Mouse (Mus musculus) limb, embryonic 14.5 days (tissue): ENCODE results near the gene B3galt4. TPM values are rescaled to one million over a fixed set of nuclear protein-coding genes. Genes with fewer than 3 reads are reported as not detected.
A peak's percentile ranks its signal among the peaks of the same experiment; 100 is the strongest.

ENCODE experiments used
- ATAC-seq: fragments of 200-750 bp; cut with Nextera tagmentation; 2 replicates; pipeline ENCODE4 v1.8.0; 2017; ENCODE audit warnings: low read depth, moderate number of reproducible peaks, moderate TSS enrichment; ENCODE audit not compliant: low FRiP score
- DNase-seq: peaks from one replicate; pipeline ENCODE4 v3.0.0-alpha.2; 2015; ENCODE audit warnings: low spot score
- H3K27ac ChIP-seq: fragments of 300-500 bp; sonication (generic); replicated peaks from 2 replicates; pipeline ENCODE4 v1.5.1; 2014; ENCODE audit warnings: low read depth, mild to moderate bottlenecking, low read length, moderate library complexity, mixed read lengths
- H3K27me3 ChIP-seq: fragments of 300-500 bp; sonication (generic); 2 replicates; pipeline ENCODE4 v1.6.1; 2014; ENCODE audit warnings: low read length, mixed read lengths; ENCODE audit not compliant: control insufficient read depth, insufficient read depth
- H3K36me3 ChIP-seq: fragments of 300-500 bp; sonication (generic); 2 replicates; pipeline ENCODE4 v1.6.1; 2014; ENCODE audit warnings: mild to moderate bottlenecking, low read length, moderate library complexity, mixed read lengths; ENCODE audit not compliant: control insufficient read depth, insufficient read depth
- H3K4me1 ChIP-seq: fragments of 300-500 bp; sonication (generic); 2 replicates; pipeline ENCODE4 v1.6.1; 2014; ENCODE audit warnings: antibody characterized with exemption, low read length, mixed read lengths; ENCODE audit not compliant: control insufficient read depth, insufficient read depth
- H3K4me2 ChIP-seq: fragments of 300-500 bp; sonication (generic); replicated peaks from 2 replicates; pipeline ENCODE4 v1.6.1; 2014; ENCODE audit warnings: low read depth, mild to moderate bottlenecking, low read length, moderate library complexity; ENCODE audit not compliant: severe bottlenecking
- H3K4me3 ChIP-seq: fragments of 300-500 bp; sonication (generic); replicated peaks from 2 replicates; pipeline ENCODE4 v1.5.1; 2014; ENCODE audit warnings: low read length
- H3K9ac ChIP-seq: fragments of 300-500 bp; sonication (generic); 2 replicates; pipeline ENCODE4 v1.6.1; 2014; ENCODE audit warnings: mild to moderate bottlenecking, low read depth, low read length, moderate library complexity; ENCODE audit not compliant: severe bottlenecking
- H3K9me3 ChIP-seq: fragments of 300-500 bp; sonication (generic); 2 replicates; pipeline ENCODE4 v1.6.1; 2016; ENCODE audit warnings: low read length; ENCODE audit not compliant: control insufficient read depth
- POLR2A ChIP-seq: fragments of 200-500 bp; IDR thresholded peaks from 2 replicates; pipeline ENCODE4 v1.8.0; 2012; ENCODE audit warnings: inconsistent platforms, mild to moderate bottlenecking, moderate library complexity, borderline replicate concordance; ENCODE audit not compliant: insufficient read depth, insufficient read length; ENCODE audit errors: extremely low read depth
- WGBS: fragments of 180-500 bp; shearing (Covaris S2); extraction: QIAGEN DNeasy Blood & Tissue Kit; methylation state at CpG from one replicate; pipeline ENCODE4 v1.1.7; 2014; 5-methylcytosine and 5-hydroxymethylcytosine counted together
- polyA plus RNA-seq, 2 experiments: library from polyadenylated mRNA; depleted of rRNA in 1 of 2; stranded (reverse) in 1 of 2; unstranded in 1 of 2; fragments of >200 nt; fragmentation: Nextera tagmentation in 1 of 2; extraction: Ambion mirVana in 1 of 2; gene quantifications; 2 replicates each; pipeline versions ENCODE4 v1.2.1 to v1.2.3; 2012 to 2014

Gene B3galt4
- polyA plus RNA-seq, 2 experiments: 4.0 to 7.7 TPM

GRCm38 (mm10) chr17:33957493-33957892 lies 6.2 kb upstream of the B3galt4 start:
- no peak overlapping the region for H3K4me3 ChIP-seq
- H3K36me3 ChIP-seq: peaks cover 56% of the 10 kb centered on the region
- 52% methylated on average over 6 of the region's 6 CpGs for WGBS
- ATAC-seq: no peak
- no peaks in the 10 kb centered on the region for H3K9me3 ChIP-seq
- H3K4me1 ChIP-seq: peaks cover 24% of the 10 kb centered on the region
- TF ChIP-seq POLR2A: no peak
- H3K9ac ChIP-seq: no peak overlapping the region
- H3K27me3 ChIP-seq: no peaks in the 10 kb centered on the region
- no peak overlapping the region for H3K4me2 ChIP-seq
- DNase-seq: no peak
- no peak overlapping the region for H3K27ac ChIP-seq

DNA sequence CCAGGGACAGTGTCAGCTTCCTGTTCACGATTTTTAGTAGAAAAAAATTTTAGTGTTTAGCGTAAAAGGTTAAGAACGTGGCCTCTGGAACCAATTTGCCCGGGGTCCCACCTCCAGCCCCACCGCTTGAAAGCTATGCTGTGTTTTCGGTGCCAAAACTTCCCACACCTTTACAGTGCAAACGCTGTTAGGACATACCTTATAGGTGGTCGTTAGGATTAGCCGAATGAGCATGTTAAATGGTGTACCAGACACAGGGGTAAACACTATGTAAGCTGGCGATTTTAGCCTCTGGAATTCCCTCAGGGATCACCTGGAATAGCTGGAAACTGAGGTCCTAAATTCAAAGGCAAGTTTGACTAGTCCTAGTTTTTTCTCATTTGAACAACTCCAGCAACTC lies 5.0 kb upstream of the B3galt4 start:
- peak overlapping the region; percentile 95 for H3K4me3 ChIP-seq
- TF ChIP-seq POLR2A: no peak
- no peaks in the 10 kb centered on the region for H3K27me3 ChIP-seq
- DNase-seq: no peak
- H3K4me2 ChIP-seq: peak overlapping the region; percentile 74
- 5% methylated on average over 10 of the region's 10 CpGs for WGBS
- H3K9me3 ChIP-seq: no peaks in the 10 kb centered on the region
- peaks cover 59% of the 10 kb centered on the region for H3K36me3 ChIP-seq
- peak overlapping the region; percentile 80; the same call in 1 of the 2 replicates for H3K27ac ChIP-seq
- ATAC-seq: no peak
- H3K9ac ChIP-seq: peak overlapping the region; percentile 66
- peaks cover 33% of the 10 kb centered on the region for H3K4me1 ChIP-seq

DNA sequence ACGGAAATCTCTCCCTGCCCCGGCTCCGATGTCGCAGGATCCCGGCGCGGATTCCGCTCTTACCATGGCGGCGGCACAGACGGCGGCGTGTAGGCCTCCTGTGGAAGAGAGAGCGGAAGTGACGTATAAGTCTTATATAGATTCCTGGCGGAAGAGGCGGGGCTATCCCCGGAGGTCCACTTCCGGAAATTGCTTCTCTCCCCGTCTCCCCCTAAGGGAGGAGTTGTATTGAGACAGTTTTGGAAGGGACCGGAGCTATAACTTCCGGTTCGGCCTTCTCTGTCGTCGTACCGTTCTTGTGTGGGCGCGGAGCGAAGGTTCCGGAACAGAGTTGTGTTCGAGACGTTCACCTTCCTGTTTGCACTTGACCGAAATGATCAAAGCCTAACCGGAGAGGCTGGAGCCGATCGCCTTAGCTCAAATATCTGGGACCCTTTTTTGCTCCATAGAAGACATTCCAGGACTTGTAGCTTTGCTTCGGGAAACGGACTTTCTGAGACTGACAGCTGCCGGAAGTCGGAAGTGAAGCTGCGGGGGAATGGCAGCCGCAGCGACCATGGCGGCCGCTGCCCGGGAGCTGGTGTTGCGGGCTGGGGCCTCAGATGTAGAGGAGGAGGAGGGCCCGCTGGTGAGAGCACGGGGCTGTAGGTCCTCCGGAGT lies 4.4 kb upstream of the B3galt4 start, which contains the start of the genes Vps52 and Rps18:
Gene Vps52, plus strand, starts transcription at position 258 of the 660 bp plus-strand sequence.
Gene Rps18, minus strand, starts transcription at position 447 of the 660 bp plus-strand sequence.
- H3K9ac ChIP-seq: peak within 1 kb of the TSS; percentile 96
- peak within 1 kb of the TSS; percentile 99 for H3K4me2 ChIP-seq
- TF ChIP-seq POLR2A: peak; percentile 98; the same call in 1 of the 2 replicates
- no peaks in the 10 kb centered on the region for H3K9me3 ChIP-seq
- under 1% methylated on average over 48 of the region's 50 CpGs for WGBS
- peaks cover 33% of the 10 kb centered on the region for H3K4me1 ChIP-seq
- H3K4me3 ChIP-seq: peak within 1 kb of the TSS; percentile 95
- peak; percentile 99 for DNase-seq
- H3K36me3 ChIP-seq: peaks cover 59% of the 10 kb centered on the region
- peak; percentile 88 for ATAC-seq
- peak within 1 kb of the TSS; percentile 91 for H3K27ac ChIP-seq
- H3K27me3 ChIP-seq: no peaks in the 10 kb centered on the region

GRCm38 (mm10) chr17:33954646-33955554 lies 3.6 kb upstream of the B3galt4 start:
- peak overlapping the region; percentile 91 for H3K27ac ChIP-seq
- H3K4me3 ChIP-seq: peak overlapping the region; percentile 95
- no peak for DNase-seq
- peak overlapping the region; percentile 99 for H3K4me2 ChIP-seq
- peak; percentile 7 for ATAC-seq
- H3K36me3 ChIP-seq: peaks cover 60% of the 10 kb centered on the region
- no peaks in the 10 kb centered on the region for H3K27me3 ChIP-seq
- H3K4me1 ChIP-seq: peaks cover 38% of the 10 kb centered on the region
- H3K9me3 ChIP-seq: no peaks in the 10 kb centered on the region
- TF ChIP-seq POLR2A: no peak
- WGBS: 1% methylated on average over 33 of the region's 33 CpGs
- H3K9ac ChIP-seq: peak overlapping the region; percentile 96

GRCm38 (mm10) chr17:33953961-33954565 lies 2.8 kb upstream of the B3galt4 start:
- Histone ChIP-seq H3K4me3 (peak overlapping the region; percentile 95), H3K9me3 (no peaks in the 10 kb centered on the region), H3K4me2 (peak overlapping the region; percentile 99), H3K36me3 (peaks cover 59% of the 10 kb centered on the region), H3K27me3 (no peaks in the 10 kb centered on the region), H3K27ac (peak overlapping the region; percentile 91; the same call in 1 of the 2 replicates), H3K4me1 (peaks cover 38% of the 10 kb centered on the region), H3K9ac (peak overlapping the region; percentile 96)
- no peak for ATAC-seq
- DNase-seq: no peak
- 32% methylated on average over 5 of the region's 5 CpGs for WGBS
- TF ChIP-seq POLR2A: no peak
